Comparison of ENCODE assay signal across 8 mouse cellular contexts in genomic region chr7:141173323-141173850, GRCm38 (mm10). TPM values are rescaled to one million over a fixed set of nuclear protein-coding genes. Genes with fewer than 3 reads are reported as not detected.
DNase-seq lines count a peak whose midpoint lies in the region; ATAC-seq and TF ChIP-seq lines count a peak whose summit lies in the region.

No protein-coding gene starts in this region.

- H3K9ac ChIP-seq in heart, embryonic 11.5 days (ENCODE audit: low read depth, low read length): peak overlapping the region; percentile 84
- peak overlapping the region; percentile 41 for H3K9ac ChIP-seq in ES-Bruce4 (ENCODE audit: low read depth, poor library complexity, severe bottlenecking)
- peak overlapping the region; percentile 66; the same call in 1 of the 2 replicates for H3K9ac ChIP-seq in heart, postnatal 0 days (replicated peaks; ENCODE audit: low read depth, low read length)

- DNase-seq in heart, postnatal 4 days: no peak
- DNase-seq in heart, postnatal 0 days (ENCODE audit: low spot score): no peak
- DNase-seq in cerebellum, adult 8-10 months: no peak
- DNase-seq in thymus, adult 18-20 months: no peak
- no peak for DNase-seq in adrenal gland, adult 18-20 months (ENCODE audit: low spot score in 2 of 2)

- TF ChIP-seq EP300 in ES-Bruce4 (IDR thresholded peaks at IDR 0.05; ENCODE audit: insufficient read depth, low read depth, low read length): no peak
- no peak for TF ChIP-seq EP300 in heart, postnatal 0 days (IDR thresholded peaks at IDR 0.05; ENCODE audit: low read depth)

- H3K36me3 ChIP-seq in heart, embryonic 11.5 days (ENCODE audit: control insufficient read depth, insufficient read depth, low read length): no peaks in the 10 kb centered on the region
- H3K36me3 ChIP-seq in ES-Bruce4 (ENCODE audit: control insufficient read depth, insufficient read depth, low read length, poor library complexity, severe bottlenecking) (no peaks in the 10 kb centered on the region), macrophage (ENCODE audit: inconsistent target) (no peaks in the 10 kb centered on the region)
- H3K36me3 ChIP-seq in heart, postnatal 0 days (replicated peaks; ENCODE audit: control insufficient read depth, insufficient read depth, low read length): no peaks in the 10 kb centered on the region

- TF ChIP-seq POLR2A in ES-Bruce4 (IDR thresholded peaks at IDR 0.05; ENCODE audit: insufficient read depth, low read length): no peak

- no peak for TF ChIP-seq CTCF in ES-Bruce4 (IDR thresholded peaks at IDR 0.05; ENCODE audit: low read depth, low read length)
- TF ChIP-seq CTCF in heart, postnatal 0 days (IDR thresholded peaks at IDR 0.05; ENCODE audit: low read depth): no peak

- 88% methylated on average over 5 of the region's 5 CpGs for WGBS in heart, embryonic 11.5 days (ENCODE audit: insufficient replicate concordance)
- 87% methylated on average over 5 of the region's 5 CpGs for WGBS in heart, postnatal 0 days
- 75% methylated on average over 5 of the region's 5 CpGs for WGBS in macrophage (ENCODE audit: missing documents)

- peaks cover 7% of the 10 kb centered on the region; the same call in 1 of the 2 replicates for H3K4me1 ChIP-seq in heart, embryonic 11.5 days (ENCODE audit: control insufficient read depth, insufficient read depth, low read length)
- no peaks in the 10 kb centered on the region for H3K4me1 ChIP-seq in ES-Bruce4 (ENCODE audit: control insufficient read depth, insufficient read depth, low read length)
- H3K4me1 ChIP-seq in heart, postnatal 0 days (ENCODE audit: control insufficient read depth, insufficient read depth): peaks cover 10% of the 10 kb centered on the region; the same call in 1 of the 2 replicates

- peak overlapping the region; percentile 93 for H3K27ac ChIP-seq in heart, embryonic 11.5 days (ENCODE audit: low read depth, low read length)
- peak overlapping the region; percentile 61 for H3K27ac ChIP-seq in ES-Bruce4 (ENCODE audit: insufficient read depth, low read length)
- peak overlapping the region; percentile 92 for H3K27ac ChIP-seq in heart, postnatal 0 days (ENCODE audit: low read depth)
- peak overlapping the region; percentile 94 for H3K27ac ChIP-seq in macrophage

- no peaks in the 10 kb centered on the region for H3K27me3 ChIP-seq in heart, embryonic 11.5 days (ENCODE audit: control insufficient read depth, insufficient read depth, low read length)
- no peaks in the 10 kb centered on the region for H3K27me3 ChIP-seq in ES-Bruce4 (ENCODE audit: control insufficient read depth, insufficient read depth, low read length, poor library complexity, severe bottlenecking)
- no peaks in the 10 kb centered on the region for H3K27me3 ChIP-seq in heart, postnatal 0 days (ENCODE audit: control insufficient read depth, insufficient read depth, low read length)

- H3K4me3 ChIP-seq in heart, embryonic 11.5 days (ENCODE audit: low read depth, low read length): peak overlapping the region; percentile 57
- H3K4me3 ChIP-seq in ES-Bruce4 (ENCODE audit: low read depth, low read length): peak overlapping the region; percentile 79
- peak overlapping the region; percentile 58 for H3K4me3 ChIP-seq in heart, postnatal 0 days (ENCODE audit: low read depth, low read length)
- peak overlapping the region; percentile 64 for H3K4me3 ChIP-seq in macrophage (ENCODE audit: inconsistent target)

- ATAC-seq in heart, embryonic 11.5 days (replicated peaks; ENCODE audit: insufficient number of reproducible peaks, low FRiP score, low TSS enrichment): no peak
- ATAC-seq in heart, postnatal 0 days (ENCODE audit: insufficient read depth, low read depth): no peak

- peak overlapping the region; percentile 86 for H3K4me2 ChIP-seq in heart, embryonic 11.5 days
- peak overlapping the region; percentile 59 for H3K4me2 ChIP-seq in heart, postnatal 0 days (ENCODE audit: low read depth, low read length)

- no peaks in the 10 kb centered on the region for H3K9me3 ChIP-seq in heart, embryonic 11.5 days (replicated peaks; ENCODE audit: control insufficient read depth, low read length)
- H3K9me3 ChIP-seq in ES-Bruce4 (replicated peaks; ENCODE audit: control insufficient read depth, insufficient read depth, low read length, poor library complexity, severe bottlenecking): no peaks in the 10 kb centered on the region
- no peaks in the 10 kb centered on the region for H3K9me3 ChIP-seq in heart, postnatal 0 days (replicated peaks; ENCODE audit: control insufficient read depth, low read length)

- H3K79me2 ChIP-seq in macrophage (ENCODE audit: inconsistent target): peaks cover 36% of the 10 kb centered on the region

RNA-seq across cellular contexts. Expression of gene Rnh1, which starts 0.7 kb away (rescaled TPM):
- 95.3 and 103 TPM in 2 replicates for polyA plus RNA-seq in heart, embryonic 11.5 days (2014; fragmentation: Nextera tagmentation; extraction: Ambion mirVana)
- 10 to 100 TPM; 73.9 to 84.0 TPM for total RNA-seq in heart, postnatal 4 days (2021)
- polyA plus RNA-seq in ES-Bruce4 (2011; ENCODE audit: insufficient read depth, insufficient read length, low read depth, missing spikeins) (44.8 and 48.5 TPM in 2 replicates), macrophage (2018) (93.2 to 290 TPM (median 289 TPM) in 3 replicates)
- 157 and 172 TPM in 2 replicates for total RNA-seq in heart, postnatal 0 days (2014; rRNA removed; ENCODE audit: low replicate concordance)
- polyA plus RNA-seq in heart, postnatal 0 days (2015; fragmentation: Nextera tagmentation; extraction: Ambion mirVana): 88.3 and 90.2 TPM in 2 replicates
- 100 to 1,000 TPM in 10 of 26 experiments, 10 to 100 TPM in 16; 45.4 to 179 (median 83.1) TPM for total RNA-seq in macrophage (2018; cell fraction: chromatin; rRNA removed)
- 100 to 1,000 TPM; 170 to 399 (median 266) TPM for total RNA-seq in macrophage (2018; cell fraction: cytosol; rRNA removed)
- total RNA-seq in macrophage (2018; cell fraction: nucleus; rRNA removed): 100 to 1,000 TPM in 25 of 26 experiments, 10 to 100 TPM in 1; 88.9 to 212 (median 143) TPM
- 100 to 1,000 TPM; 218 to 327 TPM for total RNA-seq in adrenal gland, adult 18-20 months (2021)

RNA-seq across cellular contexts. Expression of gene Hras, which starts 20.4 kb away (rescaled TPM):
- 73.1 and 80.9 TPM in 2 replicates for polyA plus RNA-seq in heart, embryonic 11.5 days (2014; fragmentation: Nextera tagmentation; extraction: Ambion mirVana)
- 100 to 1,000 TPM; 105 to 119 TPM for total RNA-seq in heart, postnatal 4 days (2021)
- polyA plus RNA-seq in ES-Bruce4 (2011; ENCODE audit: insufficient read depth, insufficient read length, low read depth, missing spikeins) (50.5 and 51.8 TPM in 2 replicates), macrophage (2018) (31.1 to 73.7 TPM (median 35.0 TPM) in 3 replicates)
- total RNA-seq in heart, postnatal 0 days (2014; rRNA removed; ENCODE audit: low replicate concordance): 72.2 and 74.9 TPM in 2 replicates
- 73.5 and 78.9 TPM in 2 replicates for polyA plus RNA-seq in heart, postnatal 0 days (2015; fragmentation: Nextera tagmentation; extraction: Ambion mirVana)
- 10 to 100 TPM in 13 of 26 experiments, 1 to 10 TPM in 12, not detected in 1; 1.5 to 31.4 (median 10.9) TPM for total RNA-seq in macrophage (2018; cell fraction: chromatin; rRNA removed)
- total RNA-seq in macrophage (2018; cell fraction: cytosol; rRNA removed): 10 to 100 TPM; 40.7 to 70.9 (median 56.1) TPM
- total RNA-seq in macrophage (2018; cell fraction: nucleus; rRNA removed): 10 to 100 TPM in 21 of 26 experiments, 1 to 10 TPM in 5; 6.3 to 34.2 (median 15.0) TPM
- 10 to 100 TPM; 87.8 to 99.7 TPM for total RNA-seq in adrenal gland, adult 18-20 months (2021)

RNA-seq across cellular contexts. Expression of gene Lrrc56, which starts 20.6 kb away (rescaled TPM):
- 1.6 TPM in 2 replicates for polyA plus RNA-seq in heart, embryonic 11.5 days (2014; fragmentation: Nextera tagmentation; extraction: Ambion mirVana)
- total RNA-seq in heart, postnatal 4 days (2021): 1 to 10 TPM; 4.3 to 4.5 TPM
- 3.3 and 3.4 TPM in 2 replicates for polyA plus RNA-seq in ES-Bruce4 (2011; ENCODE audit: insufficient read depth, insufficient read length, low read depth, missing spikeins)
- total RNA-seq in heart, postnatal 0 days (2014; rRNA removed; ENCODE audit: low replicate concordance): 1.1 and 5.6 TPM in 2 replicates
- polyA plus RNA-seq in heart, postnatal 0 days (2015; fragmentation: Nextera tagmentation; extraction: Ambion mirVana): 2.9 TPM in 2 replicates
- total RNA-seq in macrophage (2018; cell fraction: chromatin; rRNA removed): 10 to 100 TPM in 10 of 26 experiments, 1 to 10 TPM in 16; 1.0 to 16.7 (median 8.6) TPM
- 1 to 10 TPM; 1.8 to 4.6 (median 2.9) TPM for total RNA-seq in macrophage (2018; cell fraction: cytosol; rRNA removed)
- total RNA-seq in macrophage (2018; cell fraction: nucleus; rRNA removed): 10 to 100 TPM in 5 of 26 experiments, 1 to 10 TPM in 21; 1.3 to 13.9 (median 6.0) TPM
- polyA plus RNA-seq in macrophage (2018): 1.2 to 3.9 TPM (median 2.3 TPM) in 3 replicates
- total RNA-seq in adrenal gland, adult 18-20 months (2021): 1 to 10 TPM; 3.9 to 6.9 TPM

RNA-seq across cellular contexts. Expression of gene Lmntd2, which starts 40.5 kb away (rescaled TPM):
- polyA plus RNA-seq in heart, embryonic 11.5 days (2014; fragmentation: Nextera tagmentation; extraction: Ambion mirVana): 0.46 and 0.99 TPM in 2 replicates
- not detected for total RNA-seq in heart, postnatal 4 days (2021)
- 5.9 and 6.6 TPM in 2 replicates for polyA plus RNA-seq in ES-Bruce4 (2011; ENCODE audit: insufficient read depth, insufficient read length, low read depth, missing spikeins)
- 0.12 TPM in 1 of 2 replicates, not detected in the other for total RNA-seq in heart, postnatal 0 days (2014; rRNA removed; ENCODE audit: low replicate concordance)
- polyA plus RNA-seq in heart, postnatal 0 days (2015; fragmentation: Nextera tagmentation; extraction: Ambion mirVana): 0.07 and 0.15 TPM in 2 replicates
- total RNA-seq in macrophage (2018; cell fraction: chromatin; rRNA removed): under 1 TPM in 5 of 26 experiments, not detected in 21; 0.31 to 0.45 (median 0.41) TPM
- not detected for total RNA-seq in macrophage (2018; cell fraction: cytosol; rRNA removed)
- under 1 TPM in 5 of 26 experiments, not detected in 21; 0.22 to 0.33 (median 0.26) TPM for total RNA-seq in macrophage (2018; cell fraction: nucleus; rRNA removed)
- polyA plus RNA-seq in macrophage (2018): not detected in 3 replicates
- total RNA-seq in adrenal gland, adult 18-20 months (2021): under 1 TPM; 0.13 to 0.33 TPM

RNA-seq across cellular contexts. Expression of gene Rassf7, which starts 42.3 kb away (rescaled TPM):
- 14.3 and 17.5 TPM in 2 replicates for polyA plus RNA-seq in heart, embryonic 11.5 days (2014; fragmentation: Nextera tagmentation; extraction: Ambion mirVana)
- 1 to 10 TPM; 4.1 to 6.1 TPM for total RNA-seq in heart, postnatal 4 days (2021)
- polyA plus RNA-seq in ES-Bruce4 (2011; ENCODE audit: insufficient read depth, insufficient read length, low read depth, missing spikeins) (29.6 and 36.3 TPM in 2 replicates), macrophage (2018) (0.60 to 3.0 TPM (median 2.4 TPM) in 3 replicates)
- 6.7 and 43.2 TPM in 2 replicates for total RNA-seq in heart, postnatal 0 days (2014; rRNA removed; ENCODE audit: low replicate concordance)
- 5.8 and 7.1 TPM in 2 replicates for polyA plus RNA-seq in heart, postnatal 0 days (2015; fragmentation: Nextera tagmentation; extraction: Ambion mirVana)
- total RNA-seq in macrophage (2018; cell fraction: chromatin; rRNA removed): 1 to 10 TPM in 13 of 26 experiments, under 1 TPM in 1, not detected in 12; 0.41 to 5.6 (median 2.0) TPM
- total RNA-seq in macrophage (2018; cell fraction: cytosol; rRNA removed): 1 to 10 TPM in 13 of 26 experiments, under 1 TPM in 13; 0.28 to 1.6 (median 1.0) TPM
- total RNA-seq in macrophage (2018; cell fraction: nucleus; rRNA removed): 1 to 10 TPM in 14 of 26 experiments, under 1 TPM in 4, not detected in 8; 0.30 to 2.6 (median 1.3) TPM
- total RNA-seq in adrenal gland, adult 18-20 months (2021): 1 to 10 TPM; 1.4 to 2.6 TPM
